Mouse (Mus musculus): ENCODE measurements at regions not wholly inside any gene's neighbourhood (a gene's known extent, or its start where the extent isn't known, plus 50 kb on each side); places are given as distances from the start of the nearest gene placed in this dataset.

DNA sequence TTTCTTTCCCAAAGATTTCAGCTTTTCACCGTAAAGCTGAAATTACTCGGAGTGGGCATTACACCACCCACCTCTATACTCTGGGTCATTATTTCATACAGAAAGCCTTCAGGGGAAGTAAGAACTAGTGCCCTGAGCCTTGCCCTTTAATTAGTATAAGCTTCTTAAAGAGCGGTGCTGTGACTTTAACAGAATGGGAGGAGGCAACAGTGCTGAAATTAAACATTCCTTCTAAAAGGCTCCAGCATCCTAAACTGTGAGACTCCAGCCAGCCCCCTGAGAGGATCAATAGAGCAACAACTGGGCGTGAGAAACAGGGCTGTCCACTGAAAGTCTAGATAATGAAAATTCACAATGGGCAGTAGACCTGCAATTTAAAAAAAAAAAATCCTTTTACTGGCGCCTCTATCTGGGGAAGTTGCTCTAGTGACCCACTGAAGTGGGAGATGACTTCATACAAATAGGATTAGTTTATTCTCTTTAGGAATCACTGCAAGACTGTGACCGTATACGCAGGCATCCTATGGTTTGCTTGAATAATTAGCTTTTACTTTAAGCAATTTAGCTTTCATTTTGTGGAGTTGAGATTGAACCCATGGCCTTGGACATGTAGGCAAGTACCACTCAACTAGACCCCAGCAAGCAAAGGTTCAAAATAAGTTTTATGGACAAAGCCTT, 233.9 kb downstream of the Ube2cbp start:
- ChIA-PET POLR2A (no interaction called here), CTCF (interaction anchor here (0.9 to 1.0 kb wide), 2 partner anchors 8 to 10 kb away, joined by 3 read pairs; no protein-coding TSS in a partner anchor)
- TF ChIP-seq CTCF (IDR thresholded peaks at IDR 0.05): no peak
- in situ Hi-C loops (cut with MboI; ENCODE audit: low pct_unique_long_range_greater_than_20kb): no loop called here
- H3K27me3 ChIP-seq: no peaks in the 10 kb centered on the region
- no peak for DNase-seq (ENCODE audit: low read depth, low spot score)
- no peak for ATAC-seq

DNA sequence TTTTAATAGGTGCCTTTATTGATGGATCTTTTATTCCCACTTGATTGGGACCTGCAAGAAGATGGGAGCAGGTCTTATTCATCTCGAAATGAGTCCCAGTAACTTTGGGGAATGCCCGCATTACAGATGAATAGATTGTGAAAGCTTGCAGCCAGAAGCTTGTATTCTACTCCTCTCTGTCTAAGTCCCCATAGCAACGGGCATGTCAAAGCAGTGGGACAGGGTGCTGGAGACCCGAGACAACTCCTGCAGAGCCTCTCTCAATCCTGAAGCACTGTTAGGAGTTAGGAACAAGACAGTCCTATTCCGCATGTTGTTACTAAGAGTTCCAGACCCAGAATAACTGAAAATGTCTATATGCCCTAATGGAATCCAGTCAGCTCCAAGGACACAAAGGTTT, 233.1 kb downstream of the Ube2cbp start:
- no peak for TF ChIP-seq CTCF (IDR thresholded peaks at IDR 0.05)
- ChIA-PET CTCF (no interaction called here), POLR2A (no interaction called here)
- H3K27me3 ChIP-seq: no peaks in the 10 kb centered on the region
- in situ Hi-C loops (cut with MboI; ENCODE audit: low pct_unique_long_range_greater_than_20kb): no loop called here
- ATAC-seq (no peak), DNase-seq (ENCODE audit: low read depth, low spot score) (no peak)

DNA sequence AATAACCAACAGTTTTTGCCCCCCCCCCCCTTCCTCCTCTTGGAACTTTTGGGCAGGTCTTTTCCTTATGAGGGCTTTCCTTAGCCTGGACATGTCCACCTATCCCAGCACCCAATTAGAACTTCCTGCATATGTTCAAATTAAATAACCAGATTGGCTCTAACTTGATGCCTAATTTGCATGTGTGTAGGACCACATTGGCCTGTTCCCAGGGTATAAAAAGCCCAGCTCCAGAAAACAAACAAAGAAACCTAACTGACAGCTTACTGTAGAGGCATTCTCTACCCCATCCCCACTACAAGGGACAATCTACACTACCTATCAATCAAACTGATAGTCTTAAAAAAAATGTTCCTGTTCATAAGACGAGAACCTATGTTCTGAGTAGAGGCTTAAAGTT, 232.6 kb downstream of the Ube2cbp start:
- POLR2A ChIA-PET: no interaction called here
- in situ Hi-C loops (cut with MboI; ENCODE audit: low pct_unique_long_range_greater_than_20kb): no loop called here
- no peak for TF ChIP-seq CTCF (IDR thresholded peaks at IDR 0.05)
- CTCF ChIA-PET: no interaction called here
- ATAC-seq: no peak
- DNase-seq (ENCODE audit: low read depth, low spot score): no peak
- no peaks in the 10 kb centered on the region for H3K27me3 ChIP-seq

DNA sequence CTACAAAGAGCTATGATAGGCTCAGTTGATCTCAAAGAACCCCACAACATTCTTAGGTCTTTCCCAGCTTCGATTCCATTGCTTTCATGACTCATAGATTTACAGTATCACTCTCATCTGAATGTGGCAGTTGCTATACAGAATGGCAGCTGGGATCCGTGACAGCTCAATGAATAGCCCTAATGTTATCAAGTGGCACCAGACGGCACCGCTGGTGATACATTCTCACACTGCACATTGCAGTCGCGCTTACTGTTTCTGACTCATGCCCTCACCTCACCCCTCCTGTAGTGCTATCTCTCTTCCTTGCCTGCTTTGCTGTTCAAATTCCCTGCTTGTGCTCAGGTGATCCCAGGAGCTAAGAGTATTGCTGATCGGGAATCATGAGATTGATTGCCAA, 231.0 kb downstream of the Ube2cbp start:
- no peak for ATAC-seq
- in situ Hi-C loops (cut with MboI; ENCODE audit: low pct_unique_long_range_greater_than_20kb): no loop called here
- TF ChIP-seq CTCF (IDR thresholded peaks at IDR 0.05): no peak
- CTCF ChIA-PET: interaction anchor here (1.1 kb wide), 1 partner anchor 10 kb away, joined by 4 read pairs; no protein-coding TSS in a partner anchor
- POLR2A ChIA-PET: no interaction called here
- no peaks in the 10 kb centered on the region for H3K27me3 ChIP-seq
- DNase-seq (ENCODE audit: low read depth, low spot score): no peak

DNA sequence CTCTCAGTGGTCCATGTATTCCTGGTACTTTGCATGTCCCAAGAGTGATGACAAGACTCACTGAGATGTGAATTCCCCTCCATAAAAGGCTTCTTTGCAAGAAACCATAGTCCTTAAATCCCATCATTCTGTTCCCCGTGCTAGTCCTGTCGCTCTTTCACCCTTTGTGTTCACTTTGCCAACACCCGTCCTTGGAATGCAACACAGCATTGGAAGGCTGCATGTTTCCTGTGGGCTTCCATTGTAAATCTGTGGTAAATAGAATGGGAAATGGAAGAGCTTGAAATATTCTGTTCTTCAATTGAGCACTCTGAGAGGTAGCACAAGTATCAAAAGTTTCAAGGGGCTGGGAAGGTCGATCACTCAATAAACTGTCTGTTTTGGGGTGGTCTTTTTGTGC, 226.1 kb downstream of the Ube2cbp start:
- TF ChIP-seq CTCF (IDR thresholded peaks at IDR 0.05): no peak
- no peaks in the 10 kb centered on the region for H3K27me3 ChIP-seq
- ChIA-PET CTCF (interaction anchor here (1.2 kb wide), 1 partner anchor 8 kb away, joined by 3 read pairs; no protein-coding TSS in a partner anchor), POLR2A (no interaction called here)
- ATAC-seq (no peak), DNase-seq (ENCODE audit: low read depth, low spot score) (no peak)
- in situ Hi-C loops (cut with MboI; ENCODE audit: low pct_unique_long_range_greater_than_20kb): no loop called here

DNA sequence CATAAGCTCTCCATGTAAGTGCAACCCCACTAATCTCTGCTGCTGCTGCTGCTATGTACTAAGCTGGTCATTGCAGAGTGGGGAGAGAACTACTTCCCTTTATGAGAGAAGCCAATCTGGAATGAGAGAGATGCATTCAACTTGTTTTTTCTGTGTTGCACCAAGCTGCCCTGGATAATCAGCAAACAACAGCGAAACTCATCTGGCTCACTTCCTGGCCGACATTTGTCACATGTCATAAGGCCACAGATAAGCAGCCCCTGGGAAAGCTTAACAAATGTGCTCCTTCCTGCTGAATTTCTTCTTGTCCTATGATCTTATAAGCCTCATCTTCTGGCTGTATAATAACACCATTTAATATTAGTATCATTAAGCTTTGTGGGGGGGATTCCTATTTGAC, 224.5 kb downstream of the Ube2cbp start:
- CTCF ChIA-PET: no interaction called here
- DNase-seq (ENCODE audit: low read depth, low spot score): no peak
- TF ChIP-seq CTCF (IDR thresholded peaks at IDR 0.05): no peak
- in situ Hi-C loops (cut with MboI; ENCODE audit: low pct_unique_long_range_greater_than_20kb): no loop called here
- POLR2A ChIA-PET: no interaction called here
- H3K27me3 ChIP-seq: peaks cover 3% of the 10 kb centered on the region
- ATAC-seq: no peak

DNA sequence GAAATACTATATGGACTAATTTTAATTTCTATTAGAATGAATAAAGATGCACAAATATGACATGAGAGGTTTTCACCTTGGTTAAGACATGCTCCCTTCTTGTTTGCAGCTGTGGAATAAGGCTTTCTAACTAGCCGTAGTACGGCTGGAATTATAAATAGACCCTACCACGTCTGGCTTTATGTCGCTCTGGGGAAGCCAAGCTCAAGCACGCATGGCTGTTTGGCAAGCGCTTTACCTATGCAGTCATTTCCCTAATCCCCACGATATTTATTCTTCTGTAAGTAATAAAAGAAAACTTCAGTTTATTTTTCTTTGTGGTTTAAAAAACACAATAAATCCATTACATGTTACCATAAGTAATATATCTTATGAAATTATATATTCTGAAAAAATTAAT, 223.9 kb downstream of the Ube2cbp start:
- no peak for TF ChIP-seq CTCF (IDR thresholded peaks at IDR 0.05)
- in situ Hi-C loops (cut with MboI; ENCODE audit: low pct_unique_long_range_greater_than_20kb): no loop called here
- no peak for DNase-seq (ENCODE audit: low read depth, low spot score)
- ChIA-PET POLR2A (no interaction called here), CTCF (interaction anchor here (1.1 kb wide), 1 partner anchor 10 kb away, joined by 3 read pairs; no protein-coding TSS in a partner anchor)
- no peak for ATAC-seq
- peaks cover 3% of the 10 kb centered on the region for H3K27me3 ChIP-seq

DNA sequence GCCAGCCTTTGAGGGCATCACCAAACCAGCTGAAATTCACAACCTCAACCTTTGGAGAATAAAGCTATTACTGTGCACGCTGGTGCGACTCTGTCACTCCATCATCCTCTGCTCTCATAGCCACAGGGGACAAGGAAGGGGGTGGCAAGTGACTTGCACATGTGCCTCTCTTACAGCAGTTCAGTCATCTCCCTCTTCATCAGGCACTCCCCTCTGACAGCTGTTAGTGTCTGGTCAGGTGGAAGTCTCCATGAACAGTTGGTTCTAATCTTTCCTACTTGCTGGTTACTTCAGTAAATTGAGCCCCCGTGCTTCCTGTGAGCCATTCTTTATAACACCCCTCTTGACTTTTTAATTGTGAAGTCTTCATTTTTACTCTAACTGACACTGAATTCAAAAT, 214.6 kb downstream of the Ube2cbp start:
- ATAC-seq: no peak
- no peaks in the 10 kb centered on the region for H3K27me3 ChIP-seq
- ChIA-PET CTCF (no interaction called here), POLR2A (no interaction called here)
- TF ChIP-seq CTCF (IDR thresholded peaks at IDR 0.05): no peak
- no peak for DNase-seq (ENCODE audit: low read depth, low spot score)
- in situ Hi-C loops (cut with MboI; ENCODE audit: low pct_unique_long_range_greater_than_20kb): no loop called here

DNA sequence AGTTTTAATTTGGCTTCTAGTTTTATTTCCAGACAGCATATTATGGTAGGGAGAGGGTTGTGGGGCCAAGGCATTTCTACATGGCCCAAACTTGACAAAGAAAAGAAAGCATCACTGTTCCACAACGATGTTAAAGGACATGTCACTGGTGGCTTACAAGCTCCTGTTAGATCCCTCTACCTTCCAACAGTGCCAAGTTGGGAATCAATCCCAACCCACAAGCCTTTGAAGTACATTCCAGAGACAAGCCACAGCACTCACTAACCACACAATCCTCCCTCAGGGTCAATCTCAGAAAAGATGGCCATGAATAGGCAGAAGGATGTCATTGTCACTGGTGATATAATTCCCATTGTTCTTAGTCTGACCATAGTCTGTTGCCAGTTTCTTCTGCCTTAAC, 213.4 kb downstream of the Ube2cbp start:
- in situ Hi-C loops (cut with MboI; ENCODE audit: low pct_unique_long_range_greater_than_20kb): no loop called here

More for the DNA sequence above, 213.4 kb downstream of the Ube2cbp start:
- DNase-seq (ENCODE audit: low read depth, low spot score) (no peak), ATAC-seq (no peak)
- no peaks in the 10 kb centered on the region for H3K27me3 ChIP-seq
- no peak for TF ChIP-seq CTCF (IDR thresholded peaks at IDR 0.05)
- ChIA-PET CTCF (no interaction called here), POLR2A (no interaction called here)

All from Patski (cell line).